Mouse (Mus musculus): ENCODE results near the gene Gtdc1.

- TF ChIP-seq CTCF (conservative IDR thresholded peaks at IDR 0.05; ENCODE audit: insufficient read depth, insufficient read length, low read depth, low read length) (no peak), POLR2A (IDR thresholded peaks at IDR 0.05; ENCODE audit: low read depth, low read length) (no peak)
Observed at GRCm38 (mm10) chr2:44633971-44634370, 293.5 kb downstream of the Gtdc1 start.
